Comparison of ENCODE assay signal across 8 mouse cellular contexts in genomic region chr5:24329212-24329964, GRCm38 (mm10). TPM values are rescaled to one million over a fixed set of nuclear protein-coding genes. Genes with fewer than 3 reads are reported as not detected.
DNase-seq lines count a peak whose midpoint lies in the region; ATAC-seq and TF ChIP-seq lines count a peak whose summit lies in the region.

No protein-coding gene starts in this region.

- peak; percentile 68 for ATAC-seq in forebrain, embryonic 11.5 days (replicated peaks; ENCODE audit: low FRiP score)
- peak; percentile 83 for ATAC-seq in heart, postnatal 0 days (ENCODE audit: insufficient read depth, low read depth)
- peak; percentile 22; the same call in 1 of the 2 replicates for ATAC-seq in megakaryocyte-erythroid progenitor cell, adult 5-6 weeks (replicated peaks; ENCODE audit: low FRiP score, low TSS enrichment, poor library complexity, severe bottlenecking)
- ATAC-seq in stomach, postnatal 0 days (ENCODE audit: low FRiP score, low TSS enrichment) = peak; percentile 79

- DNase-seq in urinary bladder, adult 2 months (ENCODE audit: low spot score) = peak; percentile 43
- DNase-seq in urinary bladder, postnatal 10 days (ENCODE audit: low spot score) = no peak
- DNase-seq in forebrain, embryonic 11.5 days (ENCODE audit: low spot score) = peak; percentile 81
- DNase-seq in heart, postnatal 0 days (ENCODE audit: low spot score) = peak; percentile 75
- peak; percentile 85 for DNase-seq in kidney, postnatal 14 days
- DNase-seq in stomach, postnatal 0 days (ENCODE audit: low spot score) = peak; percentile 76
- DNase-seq in thymus, postnatal 14 days = no peak

- TF ChIP-seq CTCF in heart, postnatal 0 days (IDR thresholded peaks at IDR 0.05; ENCODE audit: low read depth) = no peak
- TF ChIP-seq CTCF in stomach, postnatal 0 days (IDR thresholded peaks at IDR 0.05; ENCODE audit: low read depth) = peak; percentile 1; the same call in 1 of the 2 replicates

- peaks cover 15% of the 10 kb centered on the region for H3K4me1 ChIP-seq in forebrain, embryonic 11.5 days (replicated peaks; ENCODE audit: control insufficient read depth, insufficient read depth, low read length)
- H3K4me1 ChIP-seq in heart, postnatal 0 days (ENCODE audit: control insufficient read depth, insufficient read depth) = peaks cover 37% of the 10 kb centered on the region
- 0 out of 2 replicates have a peak, but pooled peaks cover 3% of the 10 kb centered on the region for H3K4me1 ChIP-seq in stomach, postnatal 0 days (replicated peaks; ENCODE audit: control insufficient read depth, insufficient read depth)

- no peaks in the 10 kb centered on the region; the same call in 1 of the 2 replicates for H3K27me3 ChIP-seq in forebrain, embryonic 11.5 days (ENCODE audit: control insufficient read depth, insufficient read depth, low read length)
- no peaks in the 10 kb centered on the region for H3K27me3 ChIP-seq in heart, postnatal 0 days (ENCODE audit: control insufficient read depth, insufficient read depth, low read length)
- H3K27me3 ChIP-seq in stomach, postnatal 0 days (ENCODE audit: control insufficient read depth, insufficient read depth, low read length) = no peaks in the 10 kb centered on the region

- peak overlapping the region; percentile 25; the same call in 1 of the 2 replicates for H3K27ac ChIP-seq in forebrain, embryonic 11.5 days (ENCODE audit: low read depth, low read length)
- H3K27ac ChIP-seq in heart, postnatal 0 days (ENCODE audit: low read depth) = peak overlapping the region; percentile 87
- peak overlapping the region; percentile 67 for H3K27ac ChIP-seq in stomach, postnatal 0 days (replicated peaks)

- no peaks in the 10 kb centered on the region; the same call in 1 of the 2 replicates for H3K36me3 ChIP-seq in forebrain, embryonic 11.5 days (ENCODE audit: control insufficient read depth, insufficient read depth, low read length)
- H3K36me3 ChIP-seq in heart, postnatal 0 days (replicated peaks; ENCODE audit: control insufficient read depth, insufficient read depth, low read length) = peaks cover 46% of the 10 kb centered on the region
- no peaks in the 10 kb centered on the region for H3K36me3 ChIP-seq in stomach, postnatal 0 days (ENCODE audit: control insufficient read depth, insufficient read depth, low read length)

- TF ChIP-seq EP300 in heart, postnatal 0 days (IDR thresholded peaks at IDR 0.05; ENCODE audit: low read depth) = peak; percentile 53; the same call in 1 of the 2 replicates
- no peak for TF ChIP-seq EP300 in stomach, postnatal 0 days (optimal IDR thresholded peaks at IDR 0.05)

- H3K4me2 ChIP-seq in forebrain, embryonic 11.5 days (ENCODE audit: low read depth, low read length, severe bottlenecking) = peak overlapping the region; percentile 60
- peak overlapping the region; percentile 61 for H3K4me2 ChIP-seq in heart, postnatal 0 days (ENCODE audit: low read depth, low read length)
- peak overlapping the region; percentile 62 for H3K4me2 ChIP-seq in stomach, postnatal 0 days (replicated peaks; ENCODE audit: low read depth)

- no peaks in the 10 kb centered on the region for H3K9me3 ChIP-seq in forebrain, embryonic 11.5 days (ENCODE audit: control insufficient read depth, low read length)
- H3K9me3 ChIP-seq in heart, postnatal 0 days (replicated peaks; ENCODE audit: control insufficient read depth, low read length) = no peaks in the 10 kb centered on the region
- H3K9me3 ChIP-seq in stomach, postnatal 0 days (ENCODE audit: control insufficient read depth, low read length) = no peaks in the 10 kb centered on the region

- WGBS in forebrain, embryonic 11.5 days = 11% methylated on average over 20 of the region's 27 CpGs
- WGBS in heart, postnatal 0 days = 9% methylated on average over 20 of the region's 27 CpGs
- WGBS in stomach, postnatal 0 days = 6% methylated on average over 24 of the region's 27 CpGs

- peak overlapping the region; percentile 17 for H3K4me3 ChIP-seq in forebrain, embryonic 11.5 days (ENCODE audit: low read depth, low read length)
- H3K4me3 ChIP-seq in heart, postnatal 0 days (ENCODE audit: low read depth, low read length) = peak overlapping the region; percentile 35
- H3K4me3 ChIP-seq in stomach, postnatal 0 days (ENCODE audit: low read depth, low read length) = peak overlapping the region; percentile 13; the same call in 1 of the 2 replicates

- peak overlapping the region; percentile 61 for H3K9ac ChIP-seq in forebrain, embryonic 11.5 days (ENCODE audit: low read length)
- H3K9ac ChIP-seq in heart, postnatal 0 days (replicated peaks; ENCODE audit: low read depth, low read length) = peak overlapping the region; percentile 64
- peak overlapping the region; percentile 35; the same call in 1 of the 2 replicates for H3K9ac ChIP-seq in stomach, postnatal 0 days (ENCODE audit: low read length)

RNA-seq across cellular contexts. Expression of gene Kcnh2, which starts 22.0 kb away (rescaled TPM):
- 56.0 and 70.5 TPM in 2 replicates for polyA plus RNA-seq in urinary bladder, adult 2 months (2012; rRNA removed)
- 9.1 and 10.9 TPM in 2 replicates for polyA plus RNA-seq in forebrain, embryonic 11.5 days (2014; fragmentation: Nextera tagmentation; extraction: Ambion mirVana)
- 86.1 and 120 TPM in 2 replicates for total RNA-seq in heart, postnatal 0 days (2014; rRNA removed; ENCODE audit: low replicate concordance)
- 29.4 and 32.1 TPM in 2 replicates for polyA plus RNA-seq in heart, postnatal 0 days (2015; fragmentation: Nextera tagmentation; extraction: Ambion mirVana)
- total RNA-seq in megakaryocyte-erythroid progenitor cell, adult 5-6 weeks (2014; fragmentation: Nextera tagmentation) = 1.2 TPM in 1 of 2 replicates, not detected in the other
- total RNA-seq in megakaryocyte-erythroid progenitor cell, adult 5-6 weeks (2017) = not detected in 2 replicates
- polyA plus RNA-seq in stomach, postnatal 0 days (2015; fragmentation: Nextera tagmentation; extraction: Ambion mirVana) = 3.7 and 3.8 TPM in 2 replicates

RNA-seq across cellular contexts. Expression of gene Nos3, which starts 35.2 kb away (rescaled TPM):
- 7.3 and 8.3 TPM in 2 replicates for polyA plus RNA-seq in urinary bladder, adult 2 months (2012; rRNA removed)
- polyA plus RNA-seq in forebrain, embryonic 11.5 days (2014; fragmentation: Nextera tagmentation; extraction: Ambion mirVana) = 6.6 and 7.4 TPM in 2 replicates
- total RNA-seq in heart, postnatal 0 days (2014; rRNA removed; ENCODE audit: low replicate concordance) = 50.9 and 52.1 TPM in 2 replicates
- polyA plus RNA-seq in heart, postnatal 0 days (2015; fragmentation: Nextera tagmentation; extraction: Ambion mirVana) = 21.1 and 25.6 TPM in 2 replicates
- not detected in 2 replicates for total RNA-seq in megakaryocyte-erythroid progenitor cell, adult 5-6 weeks (2014; fragmentation: Nextera tagmentation)
- 0.23 TPM in 1 of 2 replicates, not detected in the other for total RNA-seq in megakaryocyte-erythroid progenitor cell, adult 5-6 weeks (2017)
- 3.1 and 3.2 TPM in 2 replicates for polyA plus RNA-seq in stomach, postnatal 0 days (2015; fragmentation: Nextera tagmentation; extraction: Ambion mirVana)

Comparison
In these comparisons a context has a peak if more than half of its experiments do, and no peak if none do; other contexts are left out.
1. DNase-seq: peak in urinary bladder, adult 2 months (single experiment), forebrain, embryonic 11.5 days (single experiment), heart, postnatal 0 days (single experiment), kidney, postnatal 14 days (single experiment) and stomach, postnatal 0 days (single experiment); none in urinary bladder, postnatal 10 days (single experiment) and thymus, postnatal 14 days (single experiment).
2. ATAC-seq: peak in every context shown above with its lines; median percentile 83 in heart, postnatal 0 days; 79 in stomach, postnatal 0 days; 68 in forebrain, embryonic 11.5 days; 22 in megakaryocyte-erythroid progenitor cell, adult 5-6 weeks.
3. H3K27ac ChIP-seq: peak in every context shown above with its lines; median percentile 87 in heart, postnatal 0 days; 67 in stomach, postnatal 0 days; 25 in forebrain, embryonic 11.5 days.
4. Peak in every context shown above with its lines, with median percentiles within 50 percentile points of each other: H3K4me2 ChIP-seq, H3K4me3 ChIP-seq and H3K9ac ChIP-seq.